Mouse (Mus musculus) heart, postnatal 4 days (tissue): ENCODE measurements around the gene Trim7. TPM values are rescaled to one million over a fixed set of nuclear protein-coding genes. Genes with fewer than 3 reads are reported as not detected.
"Not testable (repeated sequence)": the region's sequence is repeated elsewhere in the genome, so short reads cannot be mapped to it uniquely, and the experiment has no call there.

Source experiments
- DNase-seq: peaks from one replicate; pipeline ENCODE4 v3.0.0; 2021
- total RNA-seq, 2 experiments: library from RNA; stranded (reverse); gene quantifications; 2 replicates each; pipeline ENCODE4 v1.2.3; 2021

The Trim7 gene
- total RNA-seq, 2 experiments from 2014 or later: 5.3 to 5.5 TPM

GRCm38 (mm10) chr11:48852190-48852589, 26.2 kb downstream of the Trim7 start:
- no peak for DNase-seq

GRCm38 (mm10) chr11:48852624-48853473, 26.9 kb downstream of the Trim7 start:
- no peak for DNase-seq

GRCm38 (mm10) chr11:48853474-48854180, 27.7 kb downstream of the Trim7 start:
- DNase-seq: peak; percentile 91

GRCm38 (mm10) chr11:48859014-48859413, 33.1 kb downstream of the Trim7 start:
- peak; percentile 67 for DNase-seq

GRCm38 (mm10) chr11:48862784-48863319, 36.9 kb downstream of the Trim7 start:
- no peak for DNase-seq

- no peak for DNase-seq
These were observed 37.9 kb downstream of the Trim7 start for GRCm38 (mm10) chr11:48863808-48864207.

GRCm38 (mm10) chr11:48866481-48866880, 40.5 kb downstream of the Trim7 start:
- no peak for DNase-seq

- no peak for DNase-seq
These were observed 43.6 kb downstream of the Trim7 start for GRCm38 (mm10) chr11:48869380-48870110.

GRCm38 (mm10) chr11:48870781-48871180, 44.8 kb downstream of the Trim7 start:
- no peak for DNase-seq

- DNase-seq: peak; percentile 67
These were observed 45.3 kb downstream of the Trim7 start, which contains the start of gene Irgm1 for GRCm38 (mm10) chr11:48871201-48871772. Irgm1 (minus strand) TSS chr11:48871683.

- peak; percentile 32 for DNase-seq
These were observed 46.0 kb downstream of the Trim7 start for GRCm38 (mm10) chr11:48871817-48872541.

- no peak for DNase-seq
These were observed 46.9 kb downstream of the Trim7 start for GRCm38 (mm10) chr11:48872695-48873300.

GRCm38 (mm10) chr11:48873591-48874290, 47.8 kb downstream of the Trim7 start:
- no peak for DNase-seq

- peak; percentile 69 for DNase-seq
These were observed 48.5 kb downstream of the Trim7 start for GRCm38 (mm10) chr11:48874465-48874864.

- not testable (repeated sequence) for DNase-seq
These were observed 49.5 kb downstream of the Trim7 start for GRCm38 (mm10) chr11:48875343-48875837.

GRCm38 (mm10) chr11:48876680-48877079, 50.7 kb downstream of the Trim7 start:
- DNase-seq: no peak

- no peak for DNase-seq
These were observed 73.0 kb downstream of the Trim7 start for GRCm38 (mm10) chr11:48898812-48899431.

- not testable (repeated sequence) for DNase-seq
These were observed 75.0 kb downstream of the Trim7 start for GRCm38 (mm10) chr11:48900654-48901566.

GRCm38 (mm10) chr11:48901567-48901930, 75.6 kb downstream of the Trim7 start:
- not testable (repeated sequence) for DNase-seq
